Mouse (Mus musculus): Measurements from ENCODE around the gene Itgb5. TPM values are rescaled to one million over a fixed set of nuclear protein-coding genes. Genes with fewer than 3 reads are reported as not detected.

Gene Itgb5
- polyA plus RNA-seq, 1 experiment from 2014 or later: 41.4 TPM

- 56% methylated on average over 5 of the region's 5 CpGs for WGBS
- no peak for DNase-seq (ENCODE audit: low spot score)
Observed at GRCm38 (mm10) chr16:33917926-33918325, 88.5 kb downstream of the Itgb5 start.

GRCm38 (mm10) chr16:33921514-33921913 lies 92.0 kb downstream of the Itgb5 start:
- Histone ChIP-seq H3K27me3 (replicated peaks; ENCODE audit: control insufficient read depth, insufficient read depth, low read length) (no peaks in the 10 kb centered on the region), H3K4me3 (ENCODE audit: low read depth, low read length) (no peak overlapping the region), H3K4me2 (ENCODE audit: low read length) (no peak overlapping the region), H3K9me3 (ENCODE audit: control insufficient read depth, low read length) (no peaks in the 10 kb centered on the region), H3K36me3 (ENCODE audit: control insufficient read depth, insufficient read depth, low read length) (peaks cover 10% of the 10 kb centered on the region; the same call in 1 of the 2 replicates), H3K27ac (ENCODE audit: low read depth) (no peak overlapping the region; the same call in 1 of the 2 replicates), H3K4me1 (replicated peaks; ENCODE audit: control insufficient read depth, insufficient read depth, low read length) (peaks cover 37% of the 10 kb centered on the region), H3K9ac (ENCODE audit: low read length) (no peak overlapping the region)
- DNase-seq (ENCODE audit: low spot score) (no peak), ATAC-seq (replicated peaks; ENCODE audit: low FRiP score, low TSS enrichment, low read depth) (no peak)
- WGBS: 41% methylated on average over 5 of the region's 5 CpGs

More at GRCm38 (mm10) chr16:33917926-33918325, 88.5 kb downstream of the Itgb5 start:
- no peak for ATAC-seq (replicated peaks; ENCODE audit: low FRiP score, low TSS enrichment, low read depth)
- H3K4me2 ChIP-seq (ENCODE audit: low read length): no peak overlapping the region
- peaks cover 18% of the 10 kb centered on the region; the same call in 1 of the 2 replicates for H3K36me3 ChIP-seq (ENCODE audit: control insufficient read depth, insufficient read depth, low read length)
- H3K4me1 ChIP-seq (replicated peaks; ENCODE audit: control insufficient read depth, insufficient read depth, low read length): peaks cover 39% of the 10 kb centered on the region
- H3K9me3 ChIP-seq (ENCODE audit: control insufficient read depth, low read length): no peaks in the 10 kb centered on the region
- H3K9ac ChIP-seq (ENCODE audit: low read length): no peak overlapping the region
- no peaks in the 10 kb centered on the region for H3K27me3 ChIP-seq (replicated peaks; ENCODE audit: control insufficient read depth, insufficient read depth, low read length)
- H3K4me3 ChIP-seq (ENCODE audit: low read depth, low read length): no peak overlapping the region
- peak overlapping the region; percentile 76 for H3K27ac ChIP-seq (ENCODE audit: low read depth)

GRCm38 (mm10) chr16:33922111-33923000 lies 92.9 kb downstream of the Itgb5 start:
- H3K9ac ChIP-seq (ENCODE audit: low read length): no peak overlapping the region
- peaks cover 29% of the 10 kb centered on the region for H3K4me1 ChIP-seq (replicated peaks; ENCODE audit: control insufficient read depth, insufficient read depth, low read length)
- no peak overlapping the region for H3K4me2 ChIP-seq (ENCODE audit: low read length)
- peaks cover 10% of the 10 kb centered on the region; the same call in 1 of the 2 replicates for H3K36me3 ChIP-seq (ENCODE audit: control insufficient read depth, insufficient read depth, low read length)
- ATAC-seq (replicated peaks; ENCODE audit: low FRiP score, low TSS enrichment, low read depth) (peak; percentile 55; the same call in 1 of the 2 replicates), DNase-seq (ENCODE audit: low spot score) (no peak)
- H3K27me3 ChIP-seq (replicated peaks; ENCODE audit: control insufficient read depth, insufficient read depth, low read length): no peaks in the 10 kb centered on the region
- 22% methylated on average over 18 of the region's 18 CpGs for WGBS
- peak overlapping the region; percentile 43 for H3K27ac ChIP-seq (ENCODE audit: low read depth)
- no peaks in the 10 kb centered on the region for H3K9me3 ChIP-seq (ENCODE audit: control insufficient read depth, low read length)
- no peak overlapping the region for H3K4me3 ChIP-seq (ENCODE audit: low read depth, low read length)

- ATAC-seq (replicated peaks; ENCODE audit: low FRiP score, low TSS enrichment, low read depth) (no peak), DNase-seq (ENCODE audit: low spot score) (no peak)
- peaks cover 24% of the 10 kb centered on the region for H3K4me1 ChIP-seq (replicated peaks; ENCODE audit: control insufficient read depth, insufficient read depth, low read length)
- H3K9me3 ChIP-seq (ENCODE audit: control insufficient read depth, low read length): no peaks in the 10 kb centered on the region
- H3K27me3 ChIP-seq (replicated peaks; ENCODE audit: control insufficient read depth, insufficient read depth, low read length): no peaks in the 10 kb centered on the region
- no peak overlapping the region for H3K9ac ChIP-seq (ENCODE audit: low read length)
- H3K36me3 ChIP-seq (ENCODE audit: control insufficient read depth, insufficient read depth, low read length): peaks cover 10% of the 10 kb centered on the region; the same call in 1 of the 2 replicates
- H3K4me2 ChIP-seq (ENCODE audit: low read length): no peak overlapping the region
- WGBS: 27% methylated on average over 5 of the region's 5 CpGs
- no peak overlapping the region for H3K4me3 ChIP-seq (ENCODE audit: low read depth, low read length)
- peak overlapping the region; percentile 43 for H3K27ac ChIP-seq (ENCODE audit: low read depth)
Observed at GRCm38 (mm10) chr16:33923001-33923316, 93.5 kb downstream of the Itgb5 start.

GRCm38 (mm10) chr16:33923758-33924157 lies 94.3 kb downstream of the Itgb5 start:
- no peak overlapping the region for H3K9ac ChIP-seq (ENCODE audit: low read length)
- no peak overlapping the region for H3K4me3 ChIP-seq (ENCODE audit: low read depth, low read length)
- H3K27me3 ChIP-seq (replicated peaks; ENCODE audit: control insufficient read depth, insufficient read depth, low read length): no peaks in the 10 kb centered on the region
- H3K4me1 ChIP-seq (replicated peaks; ENCODE audit: control insufficient read depth, insufficient read depth, low read length): peaks cover 29% of the 10 kb centered on the region
- no peak overlapping the region for H3K4me2 ChIP-seq (ENCODE audit: low read length)
- 86% methylated on average over 8 of the region's 8 CpGs for WGBS
- H3K27ac ChIP-seq (ENCODE audit: low read depth): no peak overlapping the region
- no peaks in the 10 kb centered on the region for H3K9me3 ChIP-seq (ENCODE audit: control insufficient read depth, low read length)
- DNase-seq (ENCODE audit: low spot score) (no peak), ATAC-seq (replicated peaks; ENCODE audit: low FRiP score, low TSS enrichment, low read depth) (no peak)
- peaks cover 10% of the 10 kb centered on the region; the same call in 1 of the 2 replicates for H3K36me3 ChIP-seq (ENCODE audit: control insufficient read depth, insufficient read depth, low read length)

GRCm38 (mm10) chr16:33927263-33927824 lies 97.9 kb downstream of the Itgb5 start:
- Histone ChIP-seq H3K4me1 (replicated peaks; ENCODE audit: control insufficient read depth, insufficient read depth, low read length) (peaks cover 18% of the 10 kb centered on the region), H3K9me3 (ENCODE audit: control insufficient read depth, low read length) (no peaks in the 10 kb centered on the region), H3K9ac (ENCODE audit: low read length) (no peak overlapping the region), H3K27me3 (replicated peaks; ENCODE audit: control insufficient read depth, insufficient read depth, low read length) (no peaks in the 10 kb centered on the region), H3K36me3 (ENCODE audit: control insufficient read depth, insufficient read depth, low read length) (no peaks in the 10 kb centered on the region), H3K27ac (ENCODE audit: low read depth) (no peak overlapping the region), H3K4me2 (ENCODE audit: low read length) (no peak overlapping the region), H3K4me3 (ENCODE audit: low read depth, low read length) (no peak overlapping the region)
- ATAC-seq (replicated peaks; ENCODE audit: low FRiP score, low TSS enrichment, low read depth) (no peak), DNase-seq (ENCODE audit: low spot score) (no peak)
- WGBS: 79% methylated on average over 6 of the region's 6 CpGs

- ATAC-seq (replicated peaks; ENCODE audit: low FRiP score, low TSS enrichment, low read depth): no peak
- 49% methylated on average over 9 of the region's 9 CpGs for WGBS
- DNase-seq (ENCODE audit: low spot score): no peak
- Histone ChIP-seq H3K27me3 (replicated peaks; ENCODE audit: control insufficient read depth, insufficient read depth, low read length) (no peaks in the 10 kb centered on the region), H3K4me1 (replicated peaks; ENCODE audit: control insufficient read depth, insufficient read depth, low read length) (peaks cover 13% of the 10 kb centered on the region), H3K9me3 (ENCODE audit: control insufficient read depth, low read length) (no peaks in the 10 kb centered on the region), H3K27ac (ENCODE audit: low read depth) (no peak overlapping the region), H3K36me3 (ENCODE audit: control insufficient read depth, insufficient read depth, low read length) (no peaks in the 10 kb centered on the region), H3K4me3 (ENCODE audit: low read depth, low read length) (no peak overlapping the region), H3K9ac (ENCODE audit: low read length) (no peak overlapping the region), H3K4me2 (ENCODE audit: low read length) (no peak overlapping the region)
Observed at GRCm38 (mm10) chr16:33928788-33929462, 99.5 kb downstream of the Itgb5 start.

GRCm38 (mm10) chr16:33930785-33931184 lies 101.3 kb downstream of the Itgb5 start:
- peaks cover 25% of the 10 kb centered on the region for H3K4me1 ChIP-seq (replicated peaks; ENCODE audit: control insufficient read depth, insufficient read depth, low read length)
- no peak overlapping the region for H3K4me2 ChIP-seq (ENCODE audit: low read length)
- 93% methylated on average over 6 of the region's 6 CpGs for WGBS
- no peak overlapping the region for H3K27ac ChIP-seq (ENCODE audit: low read depth)
- ATAC-seq (replicated peaks; ENCODE audit: low FRiP score, low TSS enrichment, low read depth) (no peak), DNase-seq (ENCODE audit: low spot score) (no peak)
- H3K4me3 ChIP-seq (ENCODE audit: low read depth, low read length): no peak overlapping the region
- H3K36me3 ChIP-seq (ENCODE audit: control insufficient read depth, insufficient read depth, low read length): no peaks in the 10 kb centered on the region
- H3K9me3 ChIP-seq (ENCODE audit: control insufficient read depth, low read length): no peaks in the 10 kb centered on the region
- H3K9ac ChIP-seq (ENCODE audit: low read length): no peak overlapping the region
- H3K27me3 ChIP-seq (replicated peaks; ENCODE audit: control insufficient read depth, insufficient read depth, low read length): no peaks in the 10 kb centered on the region

Measured in intestine, embryonic 14.5 days (tissue).